Mouse (Mus musculus): Measurements from ENCODE around the gene Il20ra.
"Not testable (repeated sequence)": the region's sequence is repeated elsewhere in the genome, so short reads cannot be mapped to it uniquely, and the experiment has no call there.

The Il20ra gene

GRCm38 (mm10) chr10:19712421-19712836 is at the start of gene Il20ra:
Gene Il20ra, plus strand, starts transcription at chr10:19712570.
- peak in 1 of 2 experiments; percentile 43 for DNase-seq (ENCODE audit: low spot score in 2 of 2)

GRCm38 (mm10) chr10:19668973-19669372 is 43.4 kb upstream of the Il20ra start:
- no peak for DNase-seq (ENCODE audit: low spot score in 2 of 2)

GRCm38 (mm10) chr10:19672015-19672414 is 40.4 kb upstream of the Il20ra start:
- no peak for DNase-seq (ENCODE audit: low spot score in 2 of 2)

- DNase-seq (ENCODE audit: low spot score in 2 of 2): no peak
Measured at GRCm38 (mm10) chr10:19673146-19673545, 39.2 kb upstream of the Il20ra start.

GRCm38 (mm10) chr10:19687686-19688085 is 24.7 kb upstream of the Il20ra start:
- DNase-seq (ENCODE audit: low spot score in 2 of 2): no peak

- DNase-seq (ENCODE audit: low spot score in 2 of 2): no peak
Measured at GRCm38 (mm10) chr10:19691287-19691686, 21.1 kb upstream of the Il20ra start.

- DNase-seq (ENCODE audit: low spot score in 2 of 2): no peak
Measured at GRCm38 (mm10) chr10:19691771-19692170, 20.6 kb upstream of the Il20ra start.

- DNase-seq (ENCODE audit: low spot score in 2 of 2): no peak
Measured at GRCm38 (mm10) chr10:19692332-19692731, 20.0 kb upstream of the Il20ra start.

- peak; percentile 26 to 40 for DNase-seq (ENCODE audit: low spot score in 2 of 2)
Measured at GRCm38 (mm10) chr10:19692988-19693387, 19.4 kb upstream of the Il20ra start.

- no peak for DNase-seq (ENCODE audit: low spot score in 2 of 2)
Measured at GRCm38 (mm10) chr10:19693629-19694028, 18.7 kb upstream of the Il20ra start.

GRCm38 (mm10) chr10:19699331-19699730 is 13.0 kb upstream of the Il20ra start:
- no peak for DNase-seq (ENCODE audit: low spot score in 2 of 2)

GRCm38 (mm10) chr10:19704445-19704844 is 7.9 kb upstream of the Il20ra start:
- DNase-seq (ENCODE audit: low spot score in 2 of 2): no peak

GRCm38 (mm10) chr10:19707768-19708167 is 4.6 kb upstream of the Il20ra start:
- DNase-seq (ENCODE audit: low spot score in 2 of 2): no peak

GRCm38 (mm10) chr10:19708277-19709070 is 3.9 kb upstream of the Il20ra start:
- DNase-seq (ENCODE audit: low spot score in 2 of 2): no peak

- no peak for DNase-seq (ENCODE audit: low spot score in 2 of 2)
Measured at GRCm38 (mm10) chr10:19711020-19711419, 1.4 kb upstream of the Il20ra start.

- DNase-seq (ENCODE audit: low spot score in 2 of 2): no peak
Measured at GRCm38 (mm10) chr10:19711551-19712171, 709 bp upstream of the Il20ra start.

- no peak for DNase-seq (ENCODE audit: low spot score in 2 of 2)
Measured at GRCm38 (mm10) chr10:19718627-19719026, 6.3 kb downstream of the Il20ra start.

- DNase-seq (ENCODE audit: low spot score in 2 of 2): no peak
Measured at GRCm38 (mm10) chr10:19722320-19722719, 9.9 kb downstream of the Il20ra start.

GRCm38 (mm10) chr10:19724158-19724832 is 11.9 kb downstream of the Il20ra start:
- DNase-seq (ENCODE audit: low spot score in 2 of 2): no peak

GRCm38 (mm10) chr10:19738442-19738841 is 26.1 kb downstream of the Il20ra start:
- DNase-seq (ENCODE audit: low spot score in 2 of 2): not testable (repeated sequence)

- DNase-seq (ENCODE audit: low spot score in 2 of 2): no peak
Measured at GRCm38 (mm10) chr10:19745662-19746061, 33.3 kb downstream of the Il20ra start.

- DNase-seq (ENCODE audit: low spot score in 2 of 2): no peak
Measured at GRCm38 (mm10) chr10:19746156-19746555, 33.8 kb downstream of the Il20ra start.

- DNase-seq (ENCODE audit: low spot score in 2 of 2): no peak
Measured at GRCm38 (mm10) chr10:19747661-19748060, 35.3 kb downstream of the Il20ra start.

Data from urinary bladder, adult 18-20 months (tissue).